ENCODE assay signal across 26 mouse cellular contexts in the genomic region with DNA sequence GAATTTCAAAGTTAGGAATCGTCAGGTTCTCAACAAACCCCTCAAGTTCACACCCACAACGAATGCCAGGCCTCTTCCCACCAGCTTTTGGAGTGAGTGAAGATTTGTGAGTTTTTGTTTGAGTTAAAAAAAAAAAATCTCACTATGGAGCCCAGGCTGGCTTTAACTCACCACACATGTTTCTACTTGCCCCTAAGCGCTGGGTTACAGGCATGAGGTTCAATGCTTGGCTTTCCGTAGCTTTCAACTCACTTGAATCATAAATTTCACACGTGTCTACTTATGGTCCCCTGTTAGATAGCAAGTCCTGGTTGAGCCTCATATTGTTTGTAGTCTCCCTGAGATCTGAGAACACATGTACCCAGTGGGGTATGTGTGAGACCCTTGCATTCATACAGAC.
DNase-seq lines count a peak whose midpoint lies in the region; ATAC-seq lines count a peak whose summit lies in the region.
"Had no signal": no experiment of that assay in that cellular context is flagged by ENCODE, and none has a peak within 500 bp of the region (broad histone marks: within the 10 kb centered on the region; RNA-seq: fewer than 3 reads in every experiment).

No protein-coding gene starts in this region.

- no peaks in the 10 kb centered on the region for H3K36me3 ChIP-seq in limb, embryonic 11.5 days (ENCODE audit: control insufficient read depth, insufficient read depth, low read length)
- no peaks in the 10 kb centered on the region for H3K36me3 ChIP-seq in limb, embryonic 10.5 days
- H3K36me3 ChIP-seq in midbrain, embryonic 16.5 days (ENCODE audit: control insufficient read depth, insufficient read depth, low read length): no peaks in the 10 kb centered on the region
- H3K36me3 ChIP-seq: embryonic facial prominence, embryonic 13.5 days; forebrain, embryonic 15.5 days; G1E had no signal

- H3K4me2 ChIP-seq in limb, embryonic 11.5 days (ENCODE audit: low read depth, severe bottlenecking): no peak overlapping the region
- no peak overlapping the region for H3K4me2 ChIP-seq in midbrain, embryonic 16.5 days (ENCODE audit: low read length)
- H3K4me2 ChIP-seq: embryonic facial prominence, embryonic 13.5 days; forebrain, embryonic 13.5 days; forebrain, embryonic 15.5 days had no signal

- no peak overlapping the region for H3K27ac ChIP-seq in limb, embryonic 11.5 days (replicated peaks; ENCODE audit: low read depth, low read length)
- H3K27ac ChIP-seq in limb, embryonic 10.5 days: no peak overlapping the region
- no peak overlapping the region for H3K27ac ChIP-seq in midbrain, embryonic 16.5 days (ENCODE audit: low read length)
- H3K27ac ChIP-seq: embryonic facial prominence, embryonic 13.5 days; forebrain, embryonic 13.5 days; forebrain, embryonic 15.5 days had no signal

- no peak overlapping the region for H3K4me3 ChIP-seq in limb, embryonic 11.5 days (ENCODE audit: low read depth, low read length)
- no peak overlapping the region for H3K4me3 ChIP-seq in limb, embryonic 10.5 days
- no peak overlapping the region for H3K4me3 ChIP-seq in midbrain, embryonic 16.5 days (ENCODE audit: low read depth, low read length)
- H3K4me3 ChIP-seq: embryonic facial prominence, embryonic 13.5 days; forebrain, embryonic 13.5 days; forebrain, embryonic 15.5 days had no signal

- peak; percentile 54 for DNase-seq in embryo, embryonic 11 days
- no peak for DNase-seq in embryo, embryonic 10 days (ENCODE audit: low spot score)
- peak; percentile 44 for DNase-seq in limb, embryonic 11.5 days (ENCODE audit: low spot score)
- DNase-seq in limb, embryonic 10.5 days (ENCODE audit: low spot score): no peak
- peak; percentile 52 for DNase-seq in forelimb bud, embryonic 11.5 days (ENCODE audit: low read depth, low spot score)
- DNase-seq in spleen, postnatal 10 days (ENCODE audit: low spot score in 2 of 2): no peak
- DNase-seq: adrenal gland, adult 8-10 months; adrenal gland, postnatal 14 days; adrenal gland, postnatal 36 days; B cell, adult 2 months; cerebellum, adult 11 months; cerebellum, adult 18-20 months; cerebellum, adult 8-10 months; cerebellum, adult 9-11 months; cerebellum, postnatal 14 days; cerebellum, postnatal 36 days; forebrain, postnatal 0 days had no signal

- H3K4me1 ChIP-seq in limb, embryonic 11.5 days (ENCODE audit: control insufficient read depth, insufficient read depth, low read length): peaks cover 13% of the 10 kb centered on the region
- H3K4me1 ChIP-seq in limb, embryonic 10.5 days: peaks cover 43% of the 10 kb centered on the region
- peaks cover 7% of the 10 kb centered on the region; the same call in 1 of the 2 replicates for H3K4me1 ChIP-seq in midbrain, embryonic 16.5 days (ENCODE audit: control insufficient read depth, insufficient read depth, low read length)

- no peak overlapping the region for H3K9ac ChIP-seq in limb, embryonic 11.5 days (ENCODE audit: low read length)
- H3K9ac ChIP-seq in midbrain, embryonic 16.5 days (ENCODE audit: low read depth, low read length): no peak overlapping the region
- H3K9ac ChIP-seq: embryonic facial prominence, embryonic 13.5 days; forebrain, embryonic 13.5 days; forebrain, embryonic 15.5 days; forebrain, postnatal 0 days had no signal

- no peaks in the 10 kb centered on the region for H3K9me3 ChIP-seq in limb, embryonic 11.5 days (ENCODE audit: control insufficient read depth, low read length)
- no peaks in the 10 kb centered on the region for H3K9me3 ChIP-seq in limb, embryonic 10.5 days (replicated peaks)
- H3K9me3 ChIP-seq in midbrain, embryonic 16.5 days (replicated peaks; ENCODE audit: control insufficient read depth, low read length, poor library complexity, severe bottlenecking): no peaks in the 10 kb centered on the region
- H3K9me3 ChIP-seq: embryonic facial prominence, embryonic 13.5 days; forebrain, embryonic 13.5 days; forebrain, embryonic 15.5 days; G1E had no signal

- ATAC-seq in limb, embryonic 11.5 days (ENCODE audit: insufficient number of reproducible peaks, low FRiP score, low TSS enrichment, low read depth): no peak
- ATAC-seq in midbrain, embryonic 16.5 days: no peak
- ATAC-seq: activated CD4-positive, CD25-positive, alpha-beta regulatory T cell, adult 4 months; CD4-positive, CD25-positive, alpha-beta regulatory T cell, adult 4 months; forebrain, embryonic 13.5 days; forebrain, embryonic 15.5 days; forebrain, postnatal 0 days; Patski had no signal

- 26% methylated on average over 5 of the region's 5 CpGs for WGBS in limb, embryonic 11.5 days
- 43% methylated on average over 5 of the region's 5 CpGs for WGBS in limb, embryonic 10.5 days
- WGBS in midbrain, embryonic 16.5 days: 89% methylated on average over 5 of the region's 5 CpGs

- no peaks in the 10 kb centered on the region for H3K27me3 ChIP-seq in limb, embryonic 11.5 days (ENCODE audit: control insufficient read depth, insufficient read depth, low read length)
- H3K27me3 ChIP-seq in limb, embryonic 10.5 days (ENCODE audit: low read depth, poor library complexity, severe bottlenecking): no peaks in the 10 kb centered on the region
- H3K27me3 ChIP-seq in midbrain, embryonic 16.5 days (ENCODE audit: control insufficient read depth, insufficient read depth, low read depth, low read length): no peaks in the 10 kb centered on the region
- H3K27me3 ChIP-seq: CH12.LX; embryonic facial prominence, embryonic 13.5 days; forebrain, embryonic 13.5 days; forebrain, embryonic 15.5 days had no signal

Comparison
In these comparisons a context has a peak if more than half of its experiments do, and no peak if none do; other contexts are left out.
1. DNase-seq: peak in embryo, embryonic 11 days (single experiment), limb, embryonic 11.5 days (single experiment) and forelimb bud, embryonic 11.5 days (single experiment); none in embryo, embryonic 10 days (single experiment), limb, embryonic 10.5 days (single experiment) and spleen, postnatal 10 days (0 of 2).